22 mouse cellular contexts compared by ENCODE assay signal in the genomic region with DNA sequence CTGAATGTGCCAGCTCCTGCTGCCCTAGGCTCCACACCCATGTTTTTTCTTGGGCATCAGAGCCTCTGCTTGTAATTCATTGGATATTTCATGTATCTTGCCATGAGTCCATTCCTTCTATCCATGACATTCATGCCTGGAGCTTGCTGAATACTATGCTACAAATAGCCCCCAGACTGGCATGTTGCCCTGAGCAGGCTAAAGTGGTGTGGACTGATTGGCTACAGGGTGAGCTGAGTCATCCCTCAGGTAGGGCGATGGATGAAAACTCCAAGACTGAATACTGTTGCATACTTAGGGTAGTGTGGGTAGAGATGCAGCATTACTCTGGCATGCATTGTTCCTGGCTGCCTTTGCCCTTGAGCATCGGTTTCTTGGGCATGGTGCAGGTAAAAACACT. TPM values are rescaled to one million over a fixed set of nuclear protein-coding genes. Genes with fewer than 3 reads are reported as not detected.
DNase-seq lines count a peak whose midpoint lies in the region; ATAC-seq and TF ChIP-seq lines count a peak whose summit lies in the region.
"Had no signal": no experiment of that assay in that cellular context is flagged by ENCODE, and none has a peak within 500 bp of the region (broad histone marks: within the 10 kb centered on the region; RNA-seq: fewer than 3 reads in every experiment).

No protein-coding gene starts in this region.

- H3K27me3 ChIP-seq in heart, embryonic 11.5 days (ENCODE audit: control insufficient read depth, insufficient read depth, low read length): no peaks in the 10 kb centered on the region
- H3K27me3 ChIP-seq in neural tube, embryonic 15.5 days (replicated peaks): no peaks in the 10 kb centered on the region
- H3K27me3 ChIP-seq: hindbrain, embryonic 13.5 days; Patski had no signal

- H3K27ac ChIP-seq in gastrocnemius, adult 2 months: peak overlapping the region; percentile 82
- H3K27ac ChIP-seq in heart, embryonic 11.5 days (ENCODE audit: low read depth, low read length): no peak overlapping the region
- no peak overlapping the region for H3K27ac ChIP-seq in neural tube, embryonic 15.5 days (replicated peaks)
- H3K27ac ChIP-seq: embryonic facial prominence, embryonic 10.5 days; hindbrain, embryonic 13.5 days; hindbrain, postnatal 0 days had no signal

- DNase-seq in gastrocnemius, adult 2 months: peak; percentile 78
- DNase-seq in gastrocnemius, postnatal 4 days (ENCODE audit: low spot score in 2 of 2): no peak
- DNase-seq in heart, adult 8-10 months (ENCODE audit: low spot score): peak; percentile 31
- DNase-seq in NIH3T3 (ENCODE audit: low read depth): peak; percentile 32
- peak; percentile 70 to 71 for DNase-seq in heart, postnatal 10 days
- DNase-seq in kidney, adult 8-10 months: no peak
- DNase-seq: adrenal gland, postnatal 14 days; cerebellum, adult 2 months; cerebellum, postnatal 10 days; kidney, adult 11 months had no signal

- intact Hi-C loops in gastrocnemius, adult 2 months (cut with DNase I): no loop called here
- intact Hi-C loops in heart, postnatal 10 days (cut with DNase I): no loop called here

- H3K4me1 ChIP-seq in heart, embryonic 11.5 days (ENCODE audit: control insufficient read depth, insufficient read depth, low read length): no peaks in the 10 kb centered on the region
- H3K4me1 ChIP-seq in neural tube, embryonic 15.5 days: no peaks in the 10 kb centered on the region
- H3K4me1 ChIP-seq: hindbrain, embryonic 13.5 days had no signal

- H3K36me3 ChIP-seq in heart, embryonic 11.5 days (ENCODE audit: control insufficient read depth, insufficient read depth, low read length): no peaks in the 10 kb centered on the region; the same call in 1 of the 2 replicates
- peaks cover 80% of the 10 kb centered on the region for H3K36me3 ChIP-seq in neural tube, embryonic 15.5 days

- no peak for ATAC-seq in heart, embryonic 11.5 days (replicated peaks; ENCODE audit: insufficient number of reproducible peaks, low FRiP score, low TSS enrichment)
- no peak for ATAC-seq in neural tube, embryonic 15.5 days (ENCODE audit: low FRiP score)
- ATAC-seq: activated CD4-positive, CD25-positive, alpha-beta regulatory T cell, adult 4 months; forebrain, embryonic 14.5 days; hindbrain, postnatal 0 days; Patski had no signal

- H3K9ac ChIP-seq in heart, embryonic 11.5 days (ENCODE audit: low read depth, low read length): no peak overlapping the region
- H3K9ac ChIP-seq in neural tube, embryonic 15.5 days (replicated peaks): no peak overlapping the region
- H3K9ac ChIP-seq: hindbrain, embryonic 13.5 days had no signal

- H3K4me2 ChIP-seq in heart, embryonic 11.5 days: no peak overlapping the region
- H3K4me2 ChIP-seq in neural tube, embryonic 15.5 days: no peak overlapping the region
- H3K4me2 ChIP-seq: hindbrain, embryonic 13.5 days had no signal

- no peak overlapping the region for H3K4me3 ChIP-seq in gastrocnemius, adult 2 months
- H3K4me3 ChIP-seq in heart, embryonic 11.5 days (ENCODE audit: low read depth, low read length): no peak overlapping the region
- no peak overlapping the region for H3K4me3 ChIP-seq in neural tube, embryonic 15.5 days (replicated peaks)
- H3K4me3 ChIP-seq: embryonic facial prominence, embryonic 10.5 days; hindbrain, embryonic 13.5 days had no signal

- H3K9me3 ChIP-seq in heart, embryonic 11.5 days (replicated peaks; ENCODE audit: control insufficient read depth, low read length): no peaks in the 10 kb centered on the region
- no peaks in the 10 kb centered on the region for H3K9me3 ChIP-seq in neural tube, embryonic 15.5 days (replicated peaks)
- H3K9me3 ChIP-seq: embryonic facial prominence, embryonic 10.5 days; hindbrain, embryonic 13.5 days had no signal

- TF ChIP-seq CTCF in gastrocnemius, adult 2 months (IDR thresholded peaks at IDR 0.05): no peak

- 89% methylated on average over 2 of the region's 2 CpGs for WGBS in heart, embryonic 11.5 days (ENCODE audit: insufficient replicate concordance)
- 97% methylated on average over 2 of the region's 2 CpGs for WGBS in neural tube, embryonic 15.5 days

RNA-seq across cellular contexts. Expression of a gene that starts 11.8 kb away (rescaled TPM):
- not detected for total RNA-seq in gastrocnemius, adult 2 months (2021)
- under 1 TPM in 1 of 2 experiments, not detected in 1; 0.10 TPM for total RNA-seq in gastrocnemius, postnatal 4 days (2021)
- under 1 TPM in 3 of 4 experiments, not detected in 1; 0.09 to 0.47 (median 0.11) TPM for total RNA-seq in heart, adult 8-10 months (2022)
- polyA plus RNA-seq in heart, embryonic 11.5 days (2014; fragmentation: Nextera tagmentation; extraction: Ambion mirVana): 0.20 TPM in 1 of 2 replicates, not detected in the other
- under 1 TPM in 1 of 2 experiments, not detected in 1; 0.38 TPM for total RNA-seq in heart, postnatal 10 days (2021)
- 0.10 and 0.23 TPM in 2 replicates for polyA plus RNA-seq in neural tube, embryonic 15.5 days (2015; fragmentation: Nextera tagmentation; extraction: Ambion mirVana)
- total RNA-seq: gastrocnemius, postnatal 36 days; hematopoietic stem cell, adult 5-6 weeks; MEL had no signal
- polyA plus RNA-seq: activated CD4-positive, CD25-positive, alpha-beta regulatory T cell, adult 4 months; C2C12; embryonic facial prominence, embryonic 10.5 days; forebrain, embryonic 14.5 days had no signal

Comparison
In these comparisons a context has a peak if more than half of its experiments do, and no peak if none do; other contexts are left out.
1. DNase-seq: peak in gastrocnemius, adult 2 months (single experiment), heart, adult 8-10 months (single experiment), NIH3T3 (single experiment) and heart, postnatal 10 days (2 of 2); none in gastrocnemius, postnatal 4 days (0 of 2) and kidney, adult 8-10 months (0 of 2).